Mouse (Mus musculus) fat pad, adult 2 months (tissue): Measurements from ENCODE around the gene Ctcfl.

ENCODE experiments used
- DNase-seq: peaks from one replicate; pipeline ENCODE4 v3.0.0-alpha.2; 2011; ENCODE audit warnings: low read depth, low spot score; ENCODE audit errors: extremely low read depth

Gene Ctcfl

GRCm38 (mm10) chr2:173083712-173084475, 35.4 kb downstream of the Ctcfl start:
- DNase-seq, result no peak

DNA sequence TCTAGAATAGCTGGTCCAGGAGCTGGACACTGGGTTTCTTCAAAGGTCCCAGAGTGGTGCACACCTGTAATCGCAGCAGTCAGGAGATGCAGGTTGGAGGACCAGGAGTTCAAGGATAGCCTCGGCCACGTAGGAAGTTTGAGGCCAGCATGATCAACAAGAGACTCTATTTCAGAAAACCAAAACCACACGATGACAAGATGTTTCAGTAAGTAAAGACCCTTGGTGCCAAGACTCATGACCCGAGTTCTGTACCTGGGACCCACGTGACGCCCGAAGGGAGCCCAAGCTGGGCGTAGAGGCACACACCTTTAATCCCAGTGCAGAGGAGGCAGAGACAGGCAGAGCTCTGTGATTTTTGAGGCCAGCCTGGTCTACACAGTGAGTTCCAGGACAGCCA, 36.2 kb downstream of the Ctcfl start:
- no peak for DNase-seq

- no peak for DNase-seq
Measured at GRCm38 (mm10) chr2:173082706-173083105, 36.6 kb downstream of the Ctcfl start.

- no peak for DNase-seq
Measured at GRCm38 (mm10) chr2:173080785-173081241, 38.5 kb downstream of the Ctcfl start.

DNA sequence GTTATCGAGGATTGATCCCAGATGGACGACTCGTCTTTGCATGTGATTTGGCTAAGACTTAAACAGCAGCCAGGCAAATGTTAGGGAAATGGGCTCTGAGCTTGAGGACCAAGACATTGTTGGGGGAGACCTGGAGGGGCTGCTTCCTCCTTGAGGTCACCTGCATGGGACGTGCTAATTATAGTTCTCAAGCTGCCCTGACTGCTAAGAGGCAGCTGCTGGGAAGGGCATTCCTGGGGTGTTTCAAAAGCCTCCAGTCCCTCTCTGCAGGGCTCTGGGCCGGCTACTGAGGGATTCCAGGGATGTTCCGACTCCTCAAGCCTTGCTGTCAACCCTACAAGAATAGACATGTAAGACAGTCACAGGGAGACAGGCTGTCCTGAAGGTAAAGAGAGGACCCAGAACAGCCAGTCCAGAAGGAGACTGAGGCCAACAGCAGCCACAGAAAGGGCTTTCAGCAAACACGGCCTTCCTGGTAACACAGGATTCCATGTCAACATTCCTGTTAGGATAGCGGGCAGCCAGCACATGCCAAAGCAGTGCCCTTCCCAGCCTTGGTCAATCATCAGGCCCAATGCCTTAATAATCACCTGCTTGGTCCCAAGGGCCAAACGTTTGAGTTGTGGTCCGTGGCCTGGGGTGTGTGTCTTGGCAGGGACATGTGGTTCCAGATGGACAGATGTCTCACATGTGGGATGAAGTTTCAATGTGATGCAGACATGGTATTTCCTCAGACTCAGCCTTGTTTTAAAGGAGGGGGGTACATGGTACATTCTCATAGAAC, 39.4 kb downstream of the Ctcfl start:
- no peak for DNase-seq

- DNase-seq, result no peak
Measured at GRCm38 (mm10) chr2:173076921-173077320, 42.4 kb downstream of the Ctcfl start.

DNA sequence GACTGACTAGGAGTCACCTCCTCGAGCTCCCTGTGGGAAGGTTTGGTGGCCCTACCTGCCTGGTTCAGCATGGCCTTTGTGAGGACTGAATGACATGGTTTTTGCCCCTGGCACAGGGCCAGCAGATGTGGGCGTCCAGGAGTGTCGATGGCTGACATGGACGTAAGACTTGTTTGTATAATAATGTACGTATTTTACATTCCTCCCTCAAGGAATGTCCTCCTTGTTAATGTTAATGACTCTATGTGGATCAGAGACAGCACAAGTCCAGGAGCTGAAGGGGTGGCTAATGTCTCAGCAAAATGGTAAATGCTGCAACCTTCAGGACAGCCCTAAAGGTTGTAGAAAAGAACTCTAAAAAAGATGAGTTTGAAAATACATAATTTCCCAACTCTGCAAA, 45.7 kb downstream of the Ctcfl start:
- no peak for DNase-seq

DNA sequence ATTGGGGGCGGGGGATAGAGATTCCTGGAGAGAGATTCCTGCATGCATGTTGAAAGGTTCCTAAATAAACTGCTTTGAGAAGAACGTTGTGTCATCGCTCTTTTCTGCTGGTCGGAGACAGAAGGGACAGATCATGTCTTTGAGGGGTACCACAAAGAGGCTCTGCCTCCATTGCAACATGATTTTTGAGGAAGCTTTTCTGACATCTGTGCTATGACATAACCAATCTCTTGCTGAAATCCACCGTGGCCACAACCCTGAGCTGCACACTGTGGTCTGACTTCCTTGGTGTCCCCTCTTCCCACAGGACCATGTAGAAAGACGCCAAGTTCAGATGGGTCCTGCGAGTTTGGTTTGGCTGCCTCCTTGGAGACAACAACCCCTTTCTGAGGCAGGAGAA, 46.4 kb downstream of the Ctcfl start:
- no peak for DNase-seq

GRCm38 (mm10) chr2:173064864-173065263, 54.5 kb downstream of the Ctcfl start:
- DNase-seq, result no peak

DNA sequence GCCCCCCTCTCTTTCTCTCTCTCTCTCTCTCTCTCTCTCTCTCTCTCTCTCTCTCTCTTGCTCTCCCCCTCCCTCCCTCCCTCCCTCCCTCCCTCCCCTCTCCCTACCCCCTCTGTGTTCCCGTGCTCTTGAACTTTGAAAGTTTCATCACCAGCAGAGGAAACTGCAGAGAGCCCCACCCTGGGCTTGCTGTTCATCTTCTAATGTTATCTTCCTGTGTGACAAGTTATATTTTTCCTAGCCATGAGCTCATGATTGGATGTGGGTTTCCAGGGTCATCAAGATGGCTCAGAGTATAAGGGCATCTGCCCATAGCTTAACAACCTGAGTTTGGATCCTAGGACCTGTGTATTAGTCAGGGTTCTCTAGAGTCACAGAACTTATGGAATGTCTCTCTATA, 56.1 kb downstream of the Ctcfl start:
- no peak for DNase-seq

DNA sequence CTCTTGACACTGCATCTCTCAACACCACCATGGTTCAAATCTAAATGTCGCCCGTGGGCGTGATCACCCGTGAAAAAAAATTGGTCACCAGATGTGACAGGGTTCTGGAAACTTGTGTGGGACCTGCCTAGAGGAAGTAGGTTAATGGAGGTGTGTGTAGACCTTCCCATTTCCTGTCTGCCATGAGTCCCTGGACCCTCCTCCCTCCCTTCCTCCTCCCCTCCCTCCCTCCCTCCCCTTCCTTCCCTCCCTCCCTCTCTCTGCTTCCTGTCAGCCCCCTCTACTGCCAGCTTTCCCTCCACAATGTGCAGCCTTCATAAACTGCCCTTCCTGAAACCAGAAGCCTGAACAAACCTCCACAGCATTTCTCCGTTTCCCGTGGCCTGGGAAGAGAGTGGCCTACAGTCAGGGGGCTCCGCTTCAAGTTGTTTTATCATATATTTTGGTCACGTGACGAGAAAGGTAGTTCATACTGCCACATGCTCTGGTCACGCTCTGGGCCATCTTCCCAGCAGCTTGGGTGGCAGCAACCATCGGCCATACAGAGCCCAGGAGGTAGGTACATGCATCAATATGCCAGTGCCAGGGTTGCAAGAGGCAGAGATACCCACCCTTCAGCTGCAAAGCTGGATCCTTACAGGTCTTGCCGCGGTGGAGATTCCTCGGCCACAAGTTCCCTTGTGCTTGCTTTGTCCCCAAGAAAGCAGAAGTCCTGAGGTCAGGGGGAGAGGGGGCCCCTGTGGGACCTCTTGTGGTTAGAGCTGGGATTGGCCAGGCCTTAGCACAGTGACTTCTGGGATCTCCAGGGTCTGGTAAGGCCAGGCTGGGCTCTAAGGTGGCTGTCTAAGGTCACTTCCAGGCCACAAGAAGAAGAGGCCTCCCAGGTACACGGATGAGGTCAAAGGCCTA, 57.6 kb downstream of the Ctcfl start:
- DNase-seq, result no peak

GRCm38 (mm10) chr2:173060450-173060849, 58.9 kb downstream of the Ctcfl start:
- no peak for DNase-seq

- no peak for DNase-seq
Measured at GRCm38 (mm10) chr2:173058263-173058662, 61.1 kb downstream of the Ctcfl start.

DNA sequence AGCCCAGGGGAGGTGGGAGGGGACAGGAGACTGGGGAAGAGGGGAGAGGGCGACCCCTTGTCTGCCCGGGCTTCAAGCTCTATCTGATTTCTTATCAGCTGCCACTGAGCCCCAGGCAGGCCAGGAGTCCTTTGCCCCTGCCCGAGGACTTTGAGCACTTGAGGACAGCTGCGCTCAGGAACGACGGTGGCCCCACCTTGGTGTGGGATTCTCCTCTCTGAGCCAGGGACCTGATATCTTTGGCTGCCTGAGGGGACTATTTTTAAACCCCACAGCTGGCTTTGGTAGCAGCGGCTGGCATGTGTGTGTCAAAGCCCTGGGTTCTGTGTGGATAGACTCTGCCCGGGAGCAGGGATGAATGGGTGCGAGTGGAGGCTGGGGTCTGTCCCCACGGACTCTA, 61.7 kb downstream of the Ctcfl start:
- no peak for DNase-seq

GRCm38 (mm10) chr2:173056882-173057315, 62.4 kb downstream of the Ctcfl start:
- DNase-seq, result no peak

DNA sequence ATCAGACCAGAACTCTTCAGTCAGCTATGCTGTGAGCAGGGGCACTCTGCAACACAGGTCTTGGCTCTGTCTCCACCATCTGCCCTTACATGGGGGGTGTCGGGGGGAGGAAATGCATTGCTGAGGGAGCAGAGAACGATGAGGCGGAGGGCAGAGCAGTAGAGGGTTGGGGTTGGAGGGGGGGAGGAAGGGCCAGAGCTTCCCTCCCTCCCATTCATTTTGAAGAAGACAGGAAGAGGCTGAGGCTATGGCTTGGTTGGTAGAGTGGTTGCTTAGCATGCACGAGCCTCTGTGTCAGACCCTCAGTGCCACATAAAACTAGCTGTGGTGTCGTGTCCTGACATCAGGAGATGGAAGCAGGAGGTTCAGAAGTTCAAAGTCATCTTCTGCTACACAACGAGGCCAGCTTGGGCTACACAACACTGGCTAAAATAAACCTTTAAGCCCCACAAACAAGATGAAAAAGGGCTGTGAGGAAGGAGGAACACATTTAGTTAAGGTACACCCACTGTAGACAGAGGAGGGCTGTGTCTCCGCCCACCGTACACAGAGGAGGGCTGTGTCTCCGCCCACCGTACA, 62.9 kb downstream of the Ctcfl start:
- no peak for DNase-seq

DNA sequence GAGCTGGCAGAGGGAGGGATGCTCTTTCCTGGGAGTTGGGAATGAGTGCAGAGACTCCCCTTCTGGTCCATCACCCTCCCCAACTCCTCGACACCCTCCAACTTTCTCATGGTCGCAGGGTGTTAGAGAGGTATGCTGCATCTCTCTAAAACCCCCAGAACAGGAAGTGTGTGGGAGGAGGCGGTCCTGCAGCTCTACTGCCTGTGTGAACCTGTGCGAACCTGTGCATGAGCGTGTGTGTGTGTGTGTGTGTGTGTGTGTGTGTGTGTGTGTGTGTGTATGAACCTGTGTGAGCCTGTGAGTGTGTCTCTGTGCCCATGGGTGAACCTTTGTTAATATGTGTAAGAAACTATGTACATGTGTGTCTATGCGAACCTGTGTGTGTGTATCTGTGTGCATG, 65.5 kb downstream of the Ctcfl start:
- DNase-seq, result no peak

DNA sequence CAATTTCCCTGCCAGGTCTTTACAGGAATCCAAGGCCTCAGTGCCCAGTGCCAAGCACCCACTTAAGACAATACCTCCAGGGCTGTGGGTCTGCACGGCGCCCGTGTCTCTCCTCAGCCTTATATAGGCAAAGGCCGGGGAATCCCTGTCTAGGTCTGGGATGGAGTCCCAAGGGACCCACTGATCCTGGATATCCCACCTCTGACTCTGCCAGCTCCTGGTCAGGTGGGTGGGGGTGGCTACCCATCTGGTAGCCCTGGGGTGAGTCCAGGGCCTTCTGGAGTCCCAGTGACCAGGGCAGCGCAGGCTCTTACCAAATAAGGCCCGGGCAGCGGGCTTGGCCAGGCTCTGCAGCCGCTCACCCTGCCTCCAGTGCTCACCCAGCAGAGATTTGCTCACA, 66.4 kb downstream of the Ctcfl start:
- DNase-seq, result no peak

GRCm38 (mm10) chr2:173050604-173051382, 68.5 kb downstream of the Ctcfl start:
- DNase-seq, result no peak

GRCm38 (mm10) chr2:173049817-173050216, 69.5 kb downstream of the Ctcfl start:
- no peak for DNase-seq
